Mouse (Mus musculus): ENCODE data around the gene Slc36a3.
A peak's percentile ranks its signal among the peaks of the same experiment; 100 is the strongest.

Slc36a3 gene

GRCm38 (mm10) chr11:55151608-55152007 lies at the start of gene Slc36a3:
TSS of gene Slc36a3 (minus strand) at chr11:55151708.
- DNase-seq (ENCODE audit: low read depth, low spot score) = no peak

DNA sequence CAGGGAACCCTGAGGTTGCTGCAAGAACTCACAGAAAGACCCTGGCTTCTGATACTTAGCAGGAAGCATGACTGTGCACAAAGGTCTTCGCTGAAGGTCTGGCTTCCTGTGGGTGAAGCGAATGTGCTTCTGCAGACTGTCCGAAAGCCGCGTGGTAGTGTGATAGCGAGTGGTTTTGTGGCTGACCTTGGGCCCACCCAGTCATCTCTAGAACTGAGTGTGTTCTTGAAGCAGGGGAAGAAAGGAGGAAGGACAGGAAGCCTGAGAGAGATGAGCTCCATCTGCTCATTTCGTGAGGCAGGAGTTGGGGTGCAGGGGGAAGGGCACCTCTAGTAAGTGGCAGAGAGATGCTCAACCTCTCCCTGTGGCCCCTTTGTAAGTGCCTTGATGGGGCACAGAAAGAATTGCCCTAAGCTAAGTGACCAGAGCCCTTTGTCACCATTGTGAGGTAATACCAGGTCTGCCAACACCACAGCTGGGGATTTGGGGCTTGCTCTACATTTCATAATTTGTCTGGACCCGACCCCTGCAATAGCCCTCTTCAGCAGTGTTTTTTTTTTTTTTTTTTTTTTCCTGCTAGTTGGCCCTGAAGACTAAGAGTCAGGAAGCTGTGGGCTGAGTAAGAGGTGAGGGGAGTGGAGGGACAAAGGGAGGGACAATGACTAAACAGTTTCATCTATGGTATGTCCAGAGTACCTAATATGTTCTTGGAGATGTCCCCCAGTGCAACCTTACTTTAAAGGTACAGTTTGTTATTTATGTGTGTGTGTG lies 46.4 kb upstream of the Slc36a3 start:
- DNase-seq (ENCODE audit: low read depth, low spot score) = no peak

GRCm38 (mm10) chr11:55197086-55197485 lies 45.6 kb upstream of the Slc36a3 start:
- DNase-seq (ENCODE audit: low read depth, low spot score) = no peak

DNA sequence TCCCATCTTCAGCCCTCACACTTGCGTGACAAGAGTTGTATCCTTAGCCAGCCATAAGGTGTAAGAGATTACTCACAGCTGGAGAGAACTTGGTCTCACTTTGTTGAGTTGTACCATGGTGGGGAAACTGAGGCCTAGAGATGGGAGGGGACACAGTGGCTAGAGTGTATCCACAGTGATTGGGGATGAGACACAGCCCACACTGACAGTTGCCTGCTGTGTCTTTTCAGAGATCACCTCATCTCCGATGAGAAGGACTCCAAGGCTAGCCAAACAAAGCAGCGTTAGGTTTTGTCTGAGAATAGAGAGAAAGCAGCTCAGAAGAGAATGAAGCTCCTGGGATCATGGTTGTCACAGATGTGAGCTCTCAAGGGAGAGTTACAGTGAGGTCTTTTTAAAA lies 38.7 kb upstream of the Slc36a3 start:
- no peak for DNase-seq (ENCODE audit: low read depth, low spot score)

GRCm38 (mm10) chr11:55187777-55188176 lies 36.3 kb upstream of the Slc36a3 start:
- no peak for DNase-seq (ENCODE audit: low read depth, low spot score)

DNA sequence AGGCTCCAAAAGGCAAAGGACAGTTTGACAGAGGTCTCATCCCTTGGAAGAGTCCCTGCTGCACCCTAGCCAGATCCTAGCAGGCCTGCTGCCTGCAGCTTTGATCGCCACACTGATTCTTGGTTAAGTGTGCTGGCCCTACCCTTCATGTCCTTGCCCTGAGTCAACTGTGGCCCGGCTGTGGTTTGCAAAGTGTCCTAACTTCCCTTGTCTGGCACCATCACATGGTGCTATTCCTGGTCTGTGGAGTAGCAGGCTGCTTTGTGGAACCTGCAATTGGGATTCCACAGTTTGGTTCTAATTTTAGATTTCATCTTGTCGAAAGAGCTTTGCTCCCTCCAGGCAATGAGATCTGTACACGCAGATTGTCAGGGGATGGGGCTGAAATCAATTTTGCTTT lies 35.8 kb upstream of the Slc36a3 start:
- DNase-seq (ENCODE audit: low read depth, low spot score) = no peak

GRCm38 (mm10) chr11:55184733-55185291 lies 33.3 kb upstream of the Slc36a3 start, which contains the start of gene Slc36a2:
TSS of gene Slc36a2 (minus strand) at chr11:55185077.
- DNase-seq (ENCODE audit: low read depth, low spot score) = no peak

DNA sequence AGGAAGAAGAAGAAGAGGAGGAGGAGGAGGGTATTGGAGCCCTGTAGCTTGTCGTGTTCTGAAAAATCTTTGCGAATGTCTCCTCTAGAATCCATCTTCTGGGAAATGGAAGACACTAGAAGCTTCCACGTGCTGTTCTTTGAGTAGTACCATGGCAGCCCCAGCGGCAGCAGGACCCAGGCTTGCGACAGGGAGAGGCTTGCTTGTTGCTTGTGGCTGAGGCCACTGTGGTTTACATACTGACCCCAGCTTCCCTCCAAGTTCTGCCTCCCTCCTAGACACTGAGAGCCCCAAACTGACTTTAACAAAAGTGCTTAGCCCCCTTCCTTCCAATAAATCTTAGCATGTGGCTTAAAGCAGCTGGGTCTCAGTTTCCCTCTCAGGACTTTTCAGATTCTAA lies 32.7 kb upstream of the Slc36a3 start:
- DNase-seq (ENCODE audit: low read depth, low spot score) = no peak

- DNase-seq (ENCODE audit: low read depth, low spot score) = no peak
Observed at GRCm38 (mm10) chr11:55183124-55183523, 31.6 kb upstream of the Slc36a3 start.

GRCm38 (mm10) chr11:55179856-55180255 lies 28.3 kb upstream of the Slc36a3 start:
- DNase-seq (ENCODE audit: low read depth, low spot score) = no peak

- DNase-seq (ENCODE audit: low read depth, low spot score) = no peak
Observed at GRCm38 (mm10) chr11:55178830-55179229, 27.3 kb upstream of the Slc36a3 start.

GRCm38 (mm10) chr11:55170501-55170900 lies 19.0 kb upstream of the Slc36a3 start:
- no peak for DNase-seq (ENCODE audit: low read depth, low spot score)

DNA sequence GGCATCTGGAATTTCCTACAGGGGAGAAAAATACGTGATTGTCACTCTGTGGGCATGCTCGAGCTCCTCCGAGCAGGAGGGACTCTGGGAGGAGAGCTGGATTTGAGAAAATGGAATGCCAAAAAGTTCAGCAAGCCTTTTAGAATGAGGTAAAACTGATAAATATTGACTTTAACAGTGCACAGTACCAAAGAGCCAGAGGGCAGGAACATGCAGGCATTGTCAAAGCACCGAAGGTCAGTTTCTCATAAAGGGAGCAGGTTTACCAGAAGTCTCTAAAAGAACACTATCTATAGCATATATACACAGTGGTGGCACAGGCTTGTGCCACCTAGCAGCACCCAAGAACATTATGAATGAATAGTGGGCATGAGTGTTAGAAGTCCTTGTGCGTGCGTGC lies 17.4 kb upstream of the Slc36a3 start:
- no peak for DNase-seq (ENCODE audit: low read depth, low spot score)

- DNase-seq (ENCODE audit: low read depth, low spot score) = no peak
Observed at GRCm38 (mm10) chr11:55168504-55168903, 17.0 kb upstream of the Slc36a3 start.

- DNase-seq (ENCODE audit: low read depth, low spot score) = no peak
Observed at GRCm38 (mm10) chr11:55165748-55166147, 14.2 kb upstream of the Slc36a3 start.

DNA sequence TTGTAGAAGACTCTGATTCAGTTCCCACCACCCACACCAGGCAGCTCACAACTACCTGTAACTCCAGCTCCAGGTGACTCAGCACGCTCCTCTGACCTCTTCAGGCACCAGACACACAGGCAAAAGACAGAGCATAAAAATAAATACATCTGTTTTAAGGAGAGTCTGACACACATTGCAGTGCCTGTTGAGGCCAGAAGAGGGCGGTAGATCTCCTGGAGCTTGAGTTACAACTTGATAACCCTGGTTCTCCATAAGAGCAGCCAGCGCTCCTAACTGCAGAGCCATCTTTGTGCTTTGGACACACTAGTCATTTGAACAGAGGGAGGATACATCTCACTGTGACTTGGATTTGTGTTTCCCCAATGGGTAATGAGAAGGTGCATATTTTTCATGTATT lies 13.2 kb upstream of the Slc36a3 start:
- DNase-seq (ENCODE audit: low read depth, low spot score) = peak; percentile 86

DNA sequence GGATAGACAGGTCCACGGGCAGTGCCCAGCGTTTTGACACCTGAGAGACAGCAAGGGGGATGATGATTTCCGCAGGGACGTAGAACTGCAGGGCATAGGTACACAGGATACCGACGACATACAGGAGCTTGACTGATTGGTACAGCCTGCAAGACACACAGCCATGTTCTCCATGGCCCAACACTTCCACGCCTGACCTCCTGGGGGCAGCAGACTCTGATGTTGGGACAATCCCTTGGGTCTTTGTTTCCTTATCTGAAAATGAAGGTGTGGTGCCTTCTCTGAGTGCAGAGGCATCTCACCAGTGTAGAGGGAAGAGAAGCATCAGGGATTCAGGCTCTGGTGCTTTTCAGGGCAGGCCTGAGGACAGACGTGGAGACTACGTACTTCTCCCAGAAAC lies 11.2 kb upstream of the Slc36a3 start:
- DNase-seq (ENCODE audit: low read depth, low spot score) = peak; percentile 88

- DNase-seq (ENCODE audit: low read depth, low spot score) = peak; percentile 92
Observed at GRCm38 (mm10) chr11:55158785-55159359, 7.4 kb upstream of the Slc36a3 start.

DNA sequence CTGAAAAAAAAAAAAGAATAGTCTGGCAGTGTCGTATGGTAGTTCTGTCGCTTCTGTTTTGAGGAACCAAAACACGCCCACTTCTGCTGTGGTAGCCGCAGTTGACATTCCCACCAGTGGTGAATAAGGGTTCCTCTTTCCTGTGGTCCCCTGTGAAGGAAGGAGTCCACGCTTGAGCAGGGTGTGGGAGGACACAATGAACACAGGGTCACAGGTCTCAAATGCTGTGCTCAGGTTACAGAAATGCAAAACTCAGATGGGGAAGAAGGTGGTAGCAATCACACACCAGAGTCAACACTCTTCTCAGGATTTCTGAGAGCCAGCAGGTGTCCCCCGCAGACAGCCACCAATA lies 3.5 kb upstream of the Slc36a3 start:
- DNase-seq (ENCODE audit: low read depth, low spot score) = no peak

DNA sequence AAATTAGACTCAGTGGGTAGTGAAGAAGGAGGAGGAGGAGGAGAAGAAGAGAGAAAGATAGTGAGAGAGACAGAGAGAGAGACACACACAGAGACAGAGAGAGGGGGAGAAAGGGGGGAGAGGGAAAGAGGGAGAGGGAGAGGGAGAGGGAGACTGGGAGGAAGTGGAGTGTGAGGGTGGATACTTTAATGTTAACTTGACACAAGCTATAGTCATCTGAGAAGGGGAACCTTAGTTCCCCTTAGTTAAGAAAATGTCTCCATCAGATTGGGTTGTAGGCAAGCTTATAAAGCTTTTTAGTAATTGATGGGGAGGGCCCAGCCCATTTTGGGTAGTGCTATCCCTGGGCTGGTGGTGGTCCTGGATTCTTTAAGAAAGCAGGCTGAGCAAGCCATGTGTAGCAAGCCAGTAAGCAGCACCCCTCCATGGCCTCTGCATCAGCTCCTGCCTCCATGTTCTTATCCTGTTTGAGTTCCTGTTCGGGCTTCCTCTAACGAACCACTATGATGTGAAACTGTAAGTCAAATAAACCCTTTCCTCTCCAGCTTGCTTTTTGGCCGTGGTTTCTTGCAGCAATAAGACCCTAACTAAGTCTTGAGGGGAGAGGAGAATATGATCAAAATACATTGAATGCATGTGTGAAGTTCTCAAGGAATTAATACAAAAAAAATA lies 3.0 kb upstream of the Slc36a3 start:
- no peak for DNase-seq (ENCODE audit: low read depth, low spot score)

DNA sequence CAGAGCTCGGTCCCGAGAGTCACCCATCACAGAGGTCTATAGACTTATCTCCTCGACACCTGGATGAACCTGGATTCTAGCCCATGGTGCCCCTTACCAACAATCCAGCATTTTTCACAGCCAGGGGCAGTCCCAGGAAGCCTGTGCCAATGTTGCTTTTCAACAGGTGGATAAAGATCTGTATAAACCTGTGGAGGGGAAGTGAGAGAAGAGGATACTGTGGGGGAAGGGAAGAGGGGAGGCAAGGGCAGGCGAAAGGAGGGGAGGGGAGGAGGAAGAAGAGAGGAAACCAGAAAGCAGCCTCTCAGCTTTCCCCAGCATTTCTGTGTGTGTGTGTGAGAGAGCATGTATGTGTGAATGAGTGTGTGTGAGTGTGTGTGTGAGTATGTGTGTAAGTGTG lies 3.0 kb downstream of the Slc36a3 start:
- no peak for DNase-seq (ENCODE audit: low read depth, low spot score)

GRCm38 (mm10) chr11:55147423-55147822 lies 4.1 kb downstream of the Slc36a3 start:
- DNase-seq (ENCODE audit: low read depth, low spot score) = no peak

GRCm38 (mm10) chr11:55146855-55147254 lies 4.7 kb downstream of the Slc36a3 start:
- no peak for DNase-seq (ENCODE audit: low read depth, low spot score)
